Mouse (Mus musculus) urinary bladder, postnatal 36 days (tissue): ENCODE measurements at regions not wholly inside any gene's neighbourhood (a gene's known extent, or its start where the extent isn't known, plus 50 kb on each side); places are given as distances from the start of the nearest gene placed in this dataset.
"Not testable (repeated sequence)": the region's sequence is repeated elsewhere in the genome, so short reads cannot be mapped to it uniquely, and the experiment has no call there.

Experiments
- DNase-seq, 2 experiments: peaks; one replicate each; pipeline ENCODE4 v3.0.0; 2022; ENCODE audit warnings: low spot score in 2 of 2, mixed read lengths in 1 of 2

GRCm38 (mm10) chr4:67141896-67142295 lies 314.5 kb downstream of the Tlr4 start:
- DNase-seq: no peak

DNA sequence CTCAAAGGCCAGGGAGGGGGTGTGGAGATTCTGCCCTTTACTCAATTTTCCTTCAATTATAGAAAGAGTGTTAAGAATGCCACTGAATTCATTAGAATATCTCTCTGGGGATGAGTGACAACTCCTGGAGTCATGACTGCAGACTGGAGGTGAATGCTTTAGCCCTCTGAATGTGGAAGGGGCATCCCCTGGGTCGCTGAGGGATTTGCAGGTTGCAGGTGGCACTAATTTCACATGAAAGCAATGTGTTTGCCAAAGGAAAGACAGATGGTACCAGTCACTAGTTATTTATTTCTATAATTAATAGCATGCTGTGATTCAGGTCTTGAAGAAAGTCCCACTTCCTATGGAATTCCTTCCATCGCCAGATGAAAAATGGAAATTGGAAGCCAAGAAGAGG lies 321.1 kb downstream of the Tlr4 start:
- DNase-seq: no peak

DNA sequence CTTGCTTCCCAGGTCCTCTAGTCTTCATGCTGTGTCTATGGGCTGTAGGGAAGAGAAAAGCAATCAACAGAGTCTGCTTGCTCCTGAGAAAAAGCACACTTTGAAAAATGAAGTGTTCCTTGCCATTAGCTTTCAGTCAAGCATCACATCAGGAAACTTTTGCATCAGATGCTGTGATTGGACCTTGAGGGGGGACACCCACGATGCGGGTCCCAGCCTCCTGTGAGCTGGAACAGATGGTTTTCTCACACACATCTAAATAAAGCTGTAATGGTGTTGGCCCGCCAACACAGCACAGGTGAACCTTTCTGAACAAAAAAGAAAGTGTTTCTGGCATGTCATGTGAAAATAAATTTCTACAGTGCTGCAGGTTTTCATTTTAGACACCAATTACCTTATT lies 335.3 kb downstream of the Tlr4 start:
- no peak for DNase-seq

DNA sequence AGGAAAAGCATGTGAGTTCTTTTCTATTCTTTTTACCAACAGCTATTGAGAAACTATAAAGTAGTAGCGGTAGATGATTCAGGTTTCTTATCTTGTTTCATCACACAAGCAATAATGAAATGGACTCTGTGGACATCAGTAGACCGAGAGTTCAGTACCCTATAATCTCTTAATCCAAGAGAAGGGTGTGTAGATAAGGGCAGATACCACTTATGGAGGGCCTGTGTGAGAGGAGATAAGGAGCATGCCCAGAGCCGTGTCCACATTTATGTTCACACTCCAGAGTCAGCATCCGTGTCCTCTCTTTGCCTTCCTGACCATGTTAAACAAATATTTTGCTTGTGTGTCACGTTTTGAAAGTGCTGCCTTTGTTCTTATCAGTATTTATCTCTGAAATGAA lies 340.3 kb downstream of the Tlr4 start:
- no peak for DNase-seq

DNA sequence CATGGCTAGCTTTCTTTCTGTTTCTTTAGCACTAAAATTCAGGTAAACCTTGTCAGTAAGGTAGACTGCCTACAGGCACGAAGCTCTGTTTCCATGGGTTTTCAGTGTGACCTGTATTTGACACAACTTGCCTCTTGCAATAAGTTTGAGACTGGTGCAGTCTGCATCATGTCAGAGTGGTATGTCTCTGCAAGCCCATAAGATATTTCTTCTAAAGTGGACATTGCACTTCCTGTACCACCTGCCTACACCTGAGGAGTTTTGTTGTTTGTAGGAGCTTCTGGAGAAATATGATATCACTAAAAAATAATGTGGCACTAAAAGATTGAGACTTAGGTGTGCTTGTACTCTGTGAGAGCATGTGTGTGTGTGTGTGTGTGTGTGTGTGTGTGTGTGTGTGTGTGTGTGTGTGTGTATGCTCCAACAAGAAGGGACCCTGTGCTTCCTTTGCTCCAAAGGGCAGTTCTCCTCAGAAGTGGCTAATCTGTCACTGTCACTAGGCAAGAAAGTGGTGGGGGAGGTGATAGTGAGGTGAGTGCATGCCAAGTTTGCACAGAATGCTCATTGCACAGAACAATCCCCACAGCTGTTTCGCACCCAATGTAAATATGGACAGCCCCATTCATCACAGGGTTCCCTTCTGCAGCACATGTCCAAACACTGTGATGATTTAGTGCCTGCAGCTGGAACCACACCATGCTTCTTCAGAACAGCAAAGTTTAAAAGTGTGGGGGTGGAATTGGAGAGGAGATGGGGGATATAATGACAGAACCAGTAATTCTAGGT lies 360.5 kb downstream of the Tlr4 start:
- DNase-seq: no peak

DNA sequence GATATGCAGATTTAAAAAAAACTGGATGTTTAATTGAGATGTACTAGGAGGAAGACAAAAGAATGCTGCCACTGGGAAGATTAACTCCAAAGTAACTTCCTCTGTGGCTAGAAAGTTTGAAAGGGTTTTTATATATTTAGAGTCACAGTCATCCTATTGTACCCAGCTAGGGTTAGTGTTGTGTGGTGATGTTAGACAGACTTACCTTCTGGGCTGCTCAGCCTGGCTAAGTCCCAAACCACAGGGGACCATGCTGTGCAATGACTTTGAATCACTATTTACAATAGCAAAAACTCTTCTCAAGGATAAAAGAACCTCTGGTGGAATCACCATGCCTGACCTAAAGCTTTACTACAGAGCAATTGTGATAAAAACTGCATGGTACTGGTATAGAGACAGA lies 363.2 kb downstream of the Tlr4 start:
- no peak for DNase-seq

GRCm38 (mm10) chr4:67194425-67194824 lies 367.0 kb downstream of the Tlr4 start:
- DNase-seq: no peak

GRCm38 (mm10) chr4:67196907-67197306 lies 369.5 kb downstream of the Tlr4 start:
- no peak for DNase-seq

- peak; percentile 15 to 67 for DNase-seq
Observed at GRCm38 (mm10) chr4:67208406-67208805, 381.0 kb downstream of the Tlr4 start.

GRCm38 (mm10) chr4:67213363-67213762 lies 386.0 kb downstream of the Tlr4 start:
- no peak for DNase-seq

DNA sequence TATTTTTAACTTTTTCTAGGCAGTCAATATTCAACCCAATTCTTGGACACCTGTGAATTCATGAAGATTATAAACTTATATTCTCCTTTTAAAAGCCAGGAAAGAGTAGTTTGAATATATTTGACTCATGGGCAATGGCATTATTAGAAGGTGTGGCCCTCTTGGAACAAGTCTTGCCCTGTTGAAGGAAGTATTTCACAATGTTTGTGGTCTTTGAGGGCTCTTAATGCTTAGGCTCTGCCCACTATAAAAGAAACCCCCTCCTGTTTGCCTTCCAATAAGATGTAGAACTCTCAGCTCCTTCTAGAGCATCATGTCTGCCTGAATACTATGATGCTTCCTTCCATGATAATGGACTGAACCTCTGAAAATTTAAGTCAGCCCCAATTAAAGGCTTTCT lies 397.1 kb downstream of the Tlr4 start:
- no peak for DNase-seq

GRCm38 (mm10) chr4:67229214-67229613 lies 401.8 kb downstream of the Tlr4 start:
- no peak for DNase-seq

DNA sequence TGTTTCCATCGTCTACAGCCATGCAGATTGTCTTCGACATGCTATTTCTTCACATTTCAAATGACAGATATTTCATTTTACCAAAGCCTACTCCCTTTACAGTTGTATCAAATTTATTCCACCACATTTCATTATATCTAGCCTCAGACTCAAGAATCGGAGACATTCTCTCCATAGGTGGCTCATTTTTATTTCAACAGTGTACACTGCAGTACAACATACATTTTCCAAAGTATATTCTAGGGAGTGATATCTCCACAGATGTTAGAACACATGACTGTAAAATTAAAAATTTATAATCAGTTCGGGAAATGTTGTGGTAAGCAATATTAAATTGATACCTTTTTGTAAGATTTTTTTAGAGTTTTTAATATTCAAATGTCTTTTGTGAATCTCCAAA lies 446.2 kb downstream of the Tlr4 start:
- DNase-seq: no peak

- no peak for DNase-seq
Observed at GRCm38 (mm10) chr4:67301020-67301419, 473.6 kb downstream of the Tlr4 start.

GRCm38 (mm10) chr4:67301740-67302139 lies 474.4 kb downstream of the Tlr4 start:
- no peak for DNase-seq

DNA sequence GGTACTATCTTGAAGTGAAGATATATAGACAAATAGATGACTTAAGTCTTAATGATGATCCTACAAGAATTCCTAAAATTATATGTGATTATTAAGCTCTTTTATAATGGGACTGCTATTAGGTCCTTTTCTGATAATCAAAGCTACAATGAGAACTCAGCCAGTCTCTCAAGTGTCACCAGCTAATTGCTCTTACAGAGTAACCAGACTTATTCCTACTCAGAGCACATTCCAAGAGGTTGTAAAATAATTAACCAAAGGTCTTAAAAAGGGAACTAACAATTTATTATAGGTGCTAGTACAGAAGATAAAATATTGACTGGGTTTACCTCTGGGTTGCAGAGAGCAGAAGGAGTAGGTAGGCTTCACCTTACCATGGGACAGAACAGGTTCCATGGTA lies 492.7 kb downstream of the Tlr4 start:
- DNase-seq: not testable (repeated sequence)
